Mouse (Mus musculus) midbrain, embryonic 15.5 days (tissue): ENCODE data around the gene B630019K06Rik. TPM values are rescaled to one million over a fixed set of nuclear protein-coding genes. Genes with fewer than 3 reads are reported as not detected.
"Not testable (repeated sequence)": the region's sequence is repeated elsewhere in the genome, so short reads cannot be mapped to it uniquely, and the experiment has no call there.

Source experiments
- ATAC-seq: fragments of 200-750 bp; cut with Nextera tagmentation; replicated peaks from 2 replicates; pipeline ENCODE4 v1.8.0; 2017; ENCODE audit warnings: moderate TSS enrichment
- H3K27ac ChIP-seq: fragments of 300-500 bp; sonication (generic); 2 replicates; pipeline ENCODE4 v1.5.1; 2015; ENCODE audit warnings: mild to moderate bottlenecking, inconsistent platforms
- H3K27me3 ChIP-seq: fragments of 300-500 bp; sonication (generic); replicated peaks from 2 replicates; pipeline ENCODE4 v1.6.1; 2015; ENCODE audit warnings: inconsistent platforms
- H3K36me3 ChIP-seq: fragments of 300-500 bp; sonication (generic); replicated peaks from 2 replicates; pipeline ENCODE4 v1.6.1; 2015; ENCODE audit warnings: inconsistent platforms
- H3K4me1 ChIP-seq: fragments of 300-500 bp; sonication (generic); 2 replicates; pipeline ENCODE4 v1.6.1; 2015; ENCODE audit warnings: inconsistent platforms
- H3K4me2 ChIP-seq: fragments of 300-500 bp; sonication (generic); 2 replicates; pipeline ENCODE4 v1.6.1; 2015; ENCODE audit warnings: inconsistent platforms, mild to moderate bottlenecking, moderate library complexity
- H3K4me3 ChIP-seq: fragments of 300-500 bp; sonication (generic); 2 replicates; pipeline ENCODE4 v1.5.1; 2015; ENCODE audit warnings: mild to moderate bottlenecking, inconsistent platforms
- H3K9ac ChIP-seq: fragments of 300-500 bp; sonication (generic); 2 replicates; pipeline ENCODE4 v1.6.1; 2015; ENCODE audit warnings: mild to moderate bottlenecking, inconsistent platforms
- H3K9me3 ChIP-seq: fragments of 300-500 bp; sonication (generic); 2 replicates; pipeline ENCODE4 v1.6.1; 2016; ENCODE audit warnings: inconsistent platforms
- WGBS: fragments of 180-500 bp; shearing (Covaris S2); methylation state at CpG from one replicate; pipeline ENCODE4 v1.1.7; 2015; ENCODE audit warnings: mixed read lengths; 5-methylcytosine and 5-hydroxymethylcytosine counted together
- polyA plus RNA-seq: library from polyadenylated mRNA; unstranded; fragments of >200 nt; fragmentation: Nextera tagmentation; extraction: Ambion mirVana; gene quantifications from 2 replicates; pipeline ENCODE4 v1.2.1, GENCODE M21; 2015

Gene B630019K06Rik
- polyA plus RNA-seq: 27.7 and 28.5 TPM in 2 replicates

DNA sequence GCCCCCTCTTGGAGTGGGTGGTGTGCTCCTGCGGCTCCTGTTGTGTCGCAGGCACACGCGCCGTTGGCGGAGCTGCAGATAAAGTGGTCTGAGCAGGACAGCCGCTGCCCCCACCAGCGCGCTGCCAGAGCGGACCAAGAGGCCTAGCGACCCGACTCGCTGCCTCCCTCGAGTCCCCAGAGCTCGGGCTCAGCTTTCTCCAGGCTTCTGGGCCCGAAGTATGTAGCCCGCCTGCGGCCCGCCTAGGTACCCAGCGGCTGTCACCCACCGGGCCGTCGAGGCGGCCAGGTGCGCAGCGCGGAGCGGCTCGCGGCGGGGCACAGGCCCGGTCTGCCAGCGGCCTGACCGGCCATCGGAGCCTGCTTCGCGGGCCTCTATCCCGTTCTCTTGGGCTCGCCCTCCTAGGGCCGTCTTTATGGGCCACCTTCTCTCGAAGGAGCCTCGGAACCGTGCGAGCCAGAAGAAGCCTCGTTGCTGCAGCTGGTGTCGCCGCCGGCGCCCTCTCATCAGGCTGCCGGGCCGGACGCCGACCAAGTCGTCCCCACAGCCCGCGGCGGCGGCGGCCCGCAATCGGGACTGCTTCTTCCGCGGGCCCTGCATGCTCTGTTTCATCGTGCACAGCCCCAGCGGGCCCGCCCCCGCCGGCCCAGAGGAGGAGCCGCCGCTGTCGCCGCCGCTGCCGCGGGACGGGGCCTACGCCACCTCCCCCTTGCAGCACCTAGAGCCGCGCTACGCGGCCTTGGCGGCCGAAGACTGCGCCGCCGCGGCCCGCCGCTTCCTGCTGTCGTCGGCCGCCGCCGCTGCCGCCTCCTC, at the start of gene B630019K06Rik:
Gene B630019K06Rik, plus strand, starts transcription at position 40 of the 813 bp plus-strand sequence.
- Histone ChIP-seq H3K4me3 (peak within 1 kb of the TSS; percentile 65), H3K27me3 (no peaks in the 10 kb centered on the region), H3K36me3 (no peaks in the 10 kb centered on the region), H3K9me3 (no peaks in the 10 kb centered on the region), H3K9ac (peak within 1 kb of the TSS; percentile 85), H3K4me2 (peak within 1 kb of the TSS; percentile 61), H3K4me1 (0 out of 2 replicates have a peak, but pooled peaks cover 3% of the 10 kb centered on the region), H3K27ac (peak within 1 kb of the TSS; percentile 90)
- 18% methylated on average over 82 of the region's 95 CpGs for WGBS
- peak; percentile 91 for ATAC-seq

DNA sequence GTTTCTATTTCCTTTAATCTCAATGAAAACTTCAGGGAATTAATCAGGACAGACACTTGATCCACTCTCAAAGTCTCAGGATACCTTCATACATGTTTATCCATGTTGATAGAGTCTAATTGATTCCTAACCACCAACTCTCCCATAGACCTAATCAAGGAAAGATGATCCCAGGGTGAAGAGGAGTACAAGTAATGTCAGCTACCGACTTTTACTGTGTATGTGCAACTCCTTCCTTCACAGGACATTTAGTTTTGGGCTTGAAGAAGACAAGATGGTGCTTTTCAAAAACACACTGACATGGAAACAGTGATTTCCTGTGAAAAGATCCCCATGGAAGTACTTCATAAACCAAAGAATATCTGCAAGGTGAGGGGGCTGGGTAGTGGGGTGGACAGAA, 48.5 kb upstream of the B630019K06Rik start, which contains the start of gene Gm6592:
Gene Gm6592, plus strand, starts transcription at position 301 of the 400 bp plus-strand sequence.
- no peaks in the 10 kb centered on the region for H3K36me3 ChIP-seq
- ATAC-seq: no peak
- H3K4me1 ChIP-seq: no peaks in the 10 kb centered on the region
- no peak within 1 kb of the TSS for H3K4me2 ChIP-seq
- no peaks in the 10 kb centered on the region for H3K27me3 ChIP-seq
- no peak within 1 kb of the TSS for H3K4me3 ChIP-seq
- H3K9me3 ChIP-seq: no peaks in the 10 kb centered on the region
- no peak within 1 kb of the TSS for H3K9ac ChIP-seq
- 69% methylated on average over 1 of the region's 1 CpGs for WGBS
- no peak within 1 kb of the TSS for H3K27ac ChIP-seq

DNA sequence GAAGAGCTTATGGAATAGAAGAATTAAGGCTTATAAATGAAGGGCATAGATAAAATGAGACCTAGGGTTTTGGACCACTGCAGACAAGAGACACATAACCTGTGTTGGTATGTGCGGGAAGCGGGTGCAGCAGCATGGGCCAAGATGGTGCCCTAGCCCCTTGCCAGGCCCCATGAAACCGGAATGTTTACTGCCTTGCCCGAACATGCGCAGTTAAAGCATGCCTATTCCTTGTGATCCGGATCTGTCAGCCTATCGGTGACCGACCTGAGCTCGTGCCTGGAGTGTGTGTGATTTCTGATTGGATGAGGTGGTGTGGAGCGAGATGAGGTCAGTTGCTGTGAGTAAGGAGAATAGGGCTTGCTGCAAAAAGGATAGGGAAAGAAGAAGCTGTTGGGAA, 39.7 kb upstream of the B630019K06Rik start:
- Histone ChIP-seq H3K9ac (no peak overlapping the region), H3K4me1 (no peaks in the 10 kb centered on the region), H3K4me2 (no peak overlapping the region), H3K36me3 (no peaks in the 10 kb centered on the region), H3K4me3 (no peak overlapping the region), H3K9me3 (no peaks in the 10 kb centered on the region), H3K27me3 (no peaks in the 10 kb centered on the region), H3K27ac (no peak overlapping the region)
- no peak for ATAC-seq
- 87% methylated on average over 10 of the region's 10 CpGs for WGBS

DNA sequence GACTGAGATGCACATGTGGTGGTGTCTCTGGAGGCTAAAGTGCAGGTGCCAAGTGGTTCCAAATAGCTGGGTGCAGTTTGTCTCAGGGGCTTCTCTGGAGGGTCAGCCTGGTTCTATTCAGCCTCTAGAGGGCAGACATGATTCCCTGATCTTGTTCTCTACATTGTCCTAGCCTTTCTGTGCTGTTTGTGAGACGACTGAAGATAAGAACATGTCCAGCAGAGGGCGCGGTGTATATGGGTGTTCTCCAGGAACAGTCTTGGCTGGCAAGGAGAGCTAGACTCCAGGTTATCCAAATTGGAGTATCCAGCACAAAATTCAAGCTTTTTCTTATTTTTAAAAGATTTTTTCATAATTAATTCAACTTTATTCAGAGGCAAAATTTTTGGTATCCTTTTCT, 27.9 kb upstream of the B630019K06Rik start:
- H3K4me1 ChIP-seq, H3K27ac ChIP-seq, H3K36me3 ChIP-seq, H3K9me3 ChIP-seq, H3K27me3 ChIP-seq, H3K4me3 ChIP-seq, H3K9ac ChIP-seq, ATAC-seq, H3K4me2 ChIP-seq: not testable (repeated sequence)
- 7% methylated on average over 3 of the region's 3 CpGs for WGBS

DNA sequence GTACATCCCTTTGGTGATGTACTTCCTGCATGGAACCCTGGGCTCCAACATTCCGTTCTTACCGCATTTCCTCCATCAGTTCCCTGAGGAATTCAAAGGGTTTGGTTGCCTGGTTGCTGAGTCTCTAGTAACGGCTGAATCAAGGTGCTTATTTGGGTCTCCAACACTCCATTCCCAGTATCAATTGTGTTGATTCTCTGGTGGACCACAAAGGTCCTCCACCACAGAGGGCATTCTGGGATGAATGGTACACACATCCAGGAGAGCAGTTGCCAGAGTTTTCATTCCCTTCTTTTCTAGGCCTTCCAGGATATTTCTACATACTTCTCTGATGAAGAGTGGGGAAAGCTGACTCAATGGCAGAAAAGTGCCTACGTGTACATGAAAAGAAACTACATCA, 18.2 kb upstream of the B630019K06Rik start, which contains the start of gene Gm5751:
Gene Gm5751, plus strand, starts transcription at position 301 of the 400 bp plus-strand sequence.
- H3K4me3 ChIP-seq, H3K4me1 ChIP-seq, H3K36me3 ChIP-seq, ATAC-seq, H3K27me3 ChIP-seq, H3K9me3 ChIP-seq, H3K9ac ChIP-seq, H3K4me2 ChIP-seq, H3K27ac ChIP-seq: not testable (repeated sequence)
- 94% methylated on average over 3 of the region's 4 CpGs for WGBS

DNA sequence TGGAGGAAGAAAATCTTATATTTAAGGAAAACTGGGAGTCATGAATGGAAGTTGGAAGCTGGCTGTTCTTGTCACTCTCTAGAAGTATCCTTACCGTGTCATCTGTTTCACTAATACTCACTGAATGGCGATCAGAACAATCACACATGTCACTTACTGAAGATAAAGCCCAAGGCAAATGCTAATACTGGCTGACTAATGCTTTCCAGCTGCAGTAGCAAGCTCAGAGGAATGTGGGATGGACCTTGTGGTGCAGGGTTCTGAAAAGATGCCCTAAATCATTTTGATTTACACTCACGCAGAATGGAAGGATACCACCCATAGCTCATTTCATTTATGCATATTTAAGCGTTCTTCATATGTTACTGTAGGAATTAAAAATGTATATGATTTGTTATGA, 7.8 kb upstream of the B630019K06Rik start:
- no peak for ATAC-seq
- 71% methylated on average over 4 of the region's 4 CpGs for WGBS
- Histone ChIP-seq H3K9ac (no peak overlapping the region), H3K27ac (no peak overlapping the region), H3K4me1 (no peaks in the 10 kb centered on the region), H3K4me2 (no peak overlapping the region), H3K4me3 (no peak overlapping the region), H3K36me3 (no peaks in the 10 kb centered on the region), H3K9me3 (no peaks in the 10 kb centered on the region), H3K27me3 (no peaks in the 10 kb centered on the region)

DNA sequence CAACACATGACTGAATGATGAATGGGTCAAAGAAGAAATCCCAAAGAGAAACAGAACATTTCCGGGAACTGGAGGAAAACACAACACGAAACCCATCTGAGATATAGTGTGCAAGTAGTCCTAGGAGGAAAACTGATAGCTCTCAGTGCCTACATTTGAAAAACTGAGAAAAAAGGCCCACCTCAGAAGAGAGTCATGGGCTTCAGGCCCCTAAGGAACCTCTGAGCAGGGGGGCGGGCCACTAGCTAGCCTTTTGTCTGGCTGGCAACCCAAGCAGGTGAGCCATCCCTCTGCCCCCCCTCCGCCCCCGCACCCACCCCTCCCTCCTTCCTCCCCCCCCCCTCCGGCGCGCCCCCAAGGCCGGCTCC, 223 bp upstream of the B630019K06Rik start:
- Histone ChIP-seq H3K36me3 (no peaks in the 10 kb centered on the region), H3K4me1 (0 out of 2 replicates have a peak, but pooled peaks cover 3% of the 10 kb centered on the region), H3K27me3 (no peaks in the 10 kb centered on the region), H3K9ac (peak overlapping the region; percentile 85; the same call in 1 of the 2 replicates), H3K9me3 (no peaks in the 10 kb centered on the region), H3K27ac (peak overlapping the region; percentile 90), H3K4me2 (peak overlapping the region; percentile 61), H3K4me3 (peak overlapping the region; percentile 65)
- peak; percentile 68 for ATAC-seq
- 24% methylated on average over 5 of the region's 9 CpGs for WGBS

DNA sequence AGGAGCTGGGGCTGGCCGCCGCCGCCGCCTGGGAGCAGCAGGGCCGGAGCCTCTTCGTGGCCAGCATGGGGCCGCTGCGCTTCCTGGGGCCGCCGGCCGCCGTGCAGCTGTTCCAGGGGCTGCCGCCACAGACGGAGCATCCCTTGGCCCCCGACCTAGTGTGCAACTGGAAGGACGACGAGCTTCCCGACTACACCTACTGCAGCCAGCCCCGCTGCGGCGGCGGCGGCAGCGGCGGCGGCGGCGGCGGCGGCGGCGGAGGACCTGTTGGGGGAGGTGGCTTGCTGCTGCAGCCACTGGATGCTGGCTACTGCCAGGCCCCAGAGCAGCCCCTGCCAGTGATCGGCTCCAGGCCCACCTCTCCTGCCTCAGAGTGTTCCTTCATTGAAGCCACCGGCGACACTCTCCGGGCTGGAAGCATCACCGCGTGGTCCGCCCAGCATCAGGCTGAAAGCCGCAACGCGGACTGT, 1.0 kb downstream of the B630019K06Rik start:
- H3K27me3 ChIP-seq: no peaks in the 10 kb centered on the region
- peak; percentile 78 for ATAC-seq
- H3K4me3 ChIP-seq: peak overlapping the region; percentile 65
- H3K4me1 ChIP-seq: 0 out of 2 replicates have a peak, but pooled peaks cover 3% of the 10 kb centered on the region
- H3K9ac ChIP-seq: peak overlapping the region; percentile 85
- H3K36me3 ChIP-seq: no peaks in the 10 kb centered on the region
- peak overlapping the region; percentile 61 for H3K4me2 ChIP-seq
- H3K27ac ChIP-seq: peak overlapping the region; percentile 90
- H3K9me3 ChIP-seq: no peaks in the 10 kb centered on the region
- 25% methylated on average over 29 of the region's 42 CpGs for WGBS

DNA sequence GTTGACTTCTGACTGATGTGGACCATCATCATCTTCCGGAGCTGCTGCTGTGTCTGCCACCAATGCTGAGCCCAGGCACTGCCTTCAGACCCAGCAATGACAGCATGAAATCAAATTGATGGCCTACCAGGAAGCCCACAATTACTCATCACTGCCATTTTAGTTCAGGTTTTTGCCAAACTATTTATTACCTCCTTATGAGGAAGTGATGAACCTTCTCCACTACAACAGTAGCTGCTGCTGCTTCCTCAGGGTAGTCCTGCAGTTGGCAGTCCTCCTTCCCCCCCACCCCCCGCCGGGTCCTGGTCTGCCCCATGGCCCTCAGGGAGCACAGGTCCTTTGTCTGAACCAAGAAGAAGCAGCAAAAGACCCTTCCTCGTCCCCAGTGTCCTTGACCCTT, 8.6 kb downstream of the B630019K06Rik start:
- no peak overlapping the region for H3K9ac ChIP-seq
- H3K27me3 ChIP-seq: no peaks in the 10 kb centered on the region
- no peaks in the 10 kb centered on the region for H3K9me3 ChIP-seq
- no peaks in the 10 kb centered on the region for H3K4me1 ChIP-seq
- WGBS: 65% methylated on average over 4 of the region's 4 CpGs
- H3K4me2 ChIP-seq: no peak overlapping the region
- no peak overlapping the region for H3K4me3 ChIP-seq
- H3K36me3 ChIP-seq: no peaks in the 10 kb centered on the region
- ATAC-seq: no peak
- no peak overlapping the region for H3K27ac ChIP-seq

DNA sequence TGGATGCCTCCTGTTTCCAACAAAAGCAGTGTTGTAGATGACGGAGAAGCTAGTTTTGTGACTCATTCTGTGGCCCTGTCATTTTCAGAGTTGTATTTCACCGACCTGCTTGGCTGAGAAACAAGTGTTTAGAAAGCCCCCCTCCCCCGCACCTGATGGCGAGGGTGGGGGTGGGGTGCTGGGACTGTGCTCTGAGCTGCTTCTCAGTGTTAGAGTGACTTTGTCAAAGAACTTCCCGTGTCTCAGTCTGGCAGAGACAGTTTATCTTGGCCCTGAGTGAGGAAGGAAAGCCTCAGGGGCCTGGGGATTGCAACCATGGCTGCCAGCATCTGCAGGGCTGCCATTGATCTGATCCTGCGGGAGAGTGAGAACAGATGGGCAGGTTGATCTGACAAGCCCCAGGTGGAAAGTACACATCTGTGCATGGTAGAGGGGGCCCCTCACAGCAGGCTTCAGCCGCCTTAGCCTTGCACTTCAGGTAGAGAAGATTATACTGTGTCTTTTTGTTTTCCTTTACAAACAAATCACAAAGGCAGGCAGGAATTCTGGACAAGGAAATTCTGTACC, 9.8 kb downstream of the B630019K06Rik start:
- Histone ChIP-seq H3K27ac (no peak overlapping the region), H3K9ac (no peak overlapping the region), H3K9me3 (no peaks in the 10 kb centered on the region), H3K4me3 (no peak overlapping the region), H3K4me1 (no peaks in the 10 kb centered on the region), H3K27me3 (no peaks in the 10 kb centered on the region), H3K36me3 (no peaks in the 10 kb centered on the region), H3K4me2 (no peak overlapping the region)
- ATAC-seq: peak; percentile 75
- WGBS: 33% methylated on average over 7 of the region's 7 CpGs

DNA sequence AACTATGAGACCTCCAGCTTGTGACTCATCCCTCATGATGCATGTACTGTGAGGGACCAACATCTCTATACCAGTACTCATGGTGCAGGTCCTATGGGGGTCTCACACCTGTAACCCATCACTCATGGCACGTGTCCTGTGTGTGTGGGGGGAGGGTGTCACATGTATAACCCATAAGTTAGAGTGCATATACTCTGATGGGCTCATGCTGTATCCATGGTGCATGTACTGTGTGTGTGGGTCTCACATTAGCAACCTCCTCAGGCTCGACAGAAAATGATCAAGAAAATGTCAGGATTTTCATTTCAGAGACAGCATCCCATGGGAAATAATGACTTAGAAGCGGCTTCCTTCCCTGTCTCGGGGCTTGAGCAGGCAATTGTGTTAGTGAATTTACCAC, 28.9 kb downstream of the B630019K06Rik start:
- Histone ChIP-seq H3K27ac (0 out of 2 replicates have a peak overlapping the region, but pooled peaks have one; percentile 25), H3K9ac (no peak overlapping the region), H3K4me1 (no peaks in the 10 kb centered on the region), H3K27me3 (no peaks in the 10 kb centered on the region), H3K4me2 (no peak overlapping the region), H3K9me3 (no peaks in the 10 kb centered on the region), H3K36me3 (no peaks in the 10 kb centered on the region), H3K4me3 (no peak overlapping the region)
- 62% methylated on average over 4 of the region's 4 CpGs for WGBS
- peak; percentile 40; the same call in 1 of the 2 replicates for ATAC-seq

DNA sequence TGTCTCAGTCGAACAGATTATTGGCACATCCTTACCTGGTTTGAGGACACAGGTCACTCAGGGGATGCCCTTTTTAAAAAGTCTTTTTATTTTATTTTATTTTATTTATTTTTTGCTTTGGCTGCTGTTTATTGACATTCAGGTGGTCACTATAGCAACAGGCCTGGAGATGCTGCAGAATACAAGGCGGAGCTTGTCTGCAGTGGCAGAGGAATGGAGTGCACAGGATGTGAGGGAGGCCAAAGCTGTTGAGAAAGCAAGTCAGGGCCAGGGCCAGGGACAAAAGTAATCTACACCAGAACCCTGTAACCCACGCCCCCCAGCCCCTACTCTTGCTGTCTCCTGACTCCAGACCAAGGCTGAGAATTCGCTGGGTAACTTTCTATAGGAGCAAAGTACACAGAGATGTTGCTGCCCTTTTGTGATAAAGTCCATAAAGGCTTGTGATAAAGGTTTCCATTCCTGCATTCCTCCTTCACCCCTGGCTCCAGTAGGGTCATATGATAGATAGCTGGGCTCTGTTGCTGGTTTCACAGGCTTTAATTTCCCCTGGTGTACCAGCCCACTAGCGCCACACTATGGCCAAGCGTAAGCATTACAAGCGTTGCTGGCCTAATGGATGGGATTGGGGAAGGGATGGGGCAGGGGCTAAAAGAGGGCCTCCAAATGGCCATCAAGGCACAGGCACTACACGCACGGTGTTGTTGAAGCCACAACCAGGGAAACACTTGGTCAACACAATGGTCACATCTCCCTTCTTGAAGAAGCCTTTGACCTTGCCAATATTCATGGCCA, 29.8 kb downstream of the B630019K06Rik start:
- Histone ChIP-seq H3K36me3 (no peaks in the 10 kb centered on the region), H3K9me3 (no peaks in the 10 kb centered on the region), H3K27me3 (no peaks in the 10 kb centered on the region), H3K4me3 (no peak overlapping the region), H3K9ac (no peak overlapping the region), H3K4me2 (no peak overlapping the region), H3K27ac (0 out of 2 replicates have a peak overlapping the region, but pooled peaks have one; percentile 42), H3K4me1 (no peaks in the 10 kb centered on the region)
- 56% methylated on average over 9 of the region's 9 CpGs for WGBS
- peak; percentile 85 for ATAC-seq
